Mouse (Mus musculus) granulocyte monocyte progenitor cell, adult 5-6 weeks (primary cell): ENCODE results near the gene Limd1. TPM values are rescaled to one million over a fixed set of nuclear protein-coding genes. Genes with fewer than 3 reads are reported as not detected.
A peak's percentile ranks its signal among the peaks of the same experiment; 100 is the strongest.

Experiments used
- ATAC-seq: replicated peaks from 2 replicates; pipeline ENCODE4 v1.8.0; 2016; ENCODE audit warnings: mild to moderate bottlenecking, moderate TSS enrichment, inconsistent platforms; ENCODE audit not compliant: poor library complexity, severe bottlenecking
- total RNA-seq, 2 experiments: library from RNA; stranded (forward) in 1 of 2; stranded (reverse) in 1 of 2; fragments of 200-712, 200-1000 nt in 1 of 2; fragments of >200 nt in 1 of 2; fragmentation: Nextera tagmentation in 1 of 2; gene quantifications; 2 replicates each; pipeline ENCODE4 v1.2.3; 2014 to 2017

The Limd1 gene
- total RNA-seq, 2 experiments from 2014 or later = 26.2 to 26.3 TPM

DNA sequence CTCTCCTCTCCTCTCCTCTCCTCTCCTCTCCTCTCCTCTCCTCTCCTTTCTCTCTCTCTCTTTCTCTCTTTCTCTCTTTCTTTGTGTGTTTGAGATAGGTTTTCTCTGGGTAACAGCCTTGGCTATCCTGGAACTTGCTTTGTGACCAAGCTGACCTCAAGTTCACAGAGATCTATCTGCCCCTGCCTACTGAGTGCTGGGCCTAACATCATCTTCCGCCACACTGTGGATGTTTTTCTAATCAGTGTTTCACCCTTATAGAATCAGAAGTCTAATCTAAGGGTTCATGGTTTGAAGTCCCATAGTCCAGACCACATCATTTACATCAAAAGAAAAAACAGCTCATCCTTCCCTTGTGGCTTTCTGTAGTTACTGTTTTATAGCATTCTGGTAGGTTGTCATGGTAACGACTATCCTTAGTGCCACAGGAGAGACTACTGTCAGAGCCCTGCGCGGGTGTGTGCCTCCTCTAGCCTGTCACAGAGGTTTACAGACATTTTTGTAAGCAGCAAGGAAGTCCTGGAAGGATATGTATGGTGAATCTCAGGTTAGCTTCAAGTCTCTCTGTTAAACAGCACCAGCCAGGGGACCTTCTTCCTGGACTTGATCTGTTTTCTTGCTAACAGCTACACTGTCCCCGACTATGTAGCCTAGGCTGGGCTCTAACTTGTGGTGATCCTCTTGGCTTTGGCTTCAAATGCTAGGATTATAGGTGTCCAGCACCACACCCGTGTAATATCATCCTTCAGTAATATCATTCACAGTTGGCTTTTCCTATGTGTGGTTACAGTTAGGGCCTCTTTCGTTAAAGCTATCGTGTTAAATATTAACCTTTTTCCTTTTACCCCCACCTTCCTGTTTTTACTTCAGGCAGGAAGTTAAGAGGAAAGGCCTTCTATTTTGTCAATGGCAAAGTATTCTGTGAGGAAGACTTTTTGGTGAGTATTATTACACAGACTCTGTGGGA is 31.4 kb downstream of the Limd1 start:
- peak; percentile 58 for ATAC-seq

DNA sequence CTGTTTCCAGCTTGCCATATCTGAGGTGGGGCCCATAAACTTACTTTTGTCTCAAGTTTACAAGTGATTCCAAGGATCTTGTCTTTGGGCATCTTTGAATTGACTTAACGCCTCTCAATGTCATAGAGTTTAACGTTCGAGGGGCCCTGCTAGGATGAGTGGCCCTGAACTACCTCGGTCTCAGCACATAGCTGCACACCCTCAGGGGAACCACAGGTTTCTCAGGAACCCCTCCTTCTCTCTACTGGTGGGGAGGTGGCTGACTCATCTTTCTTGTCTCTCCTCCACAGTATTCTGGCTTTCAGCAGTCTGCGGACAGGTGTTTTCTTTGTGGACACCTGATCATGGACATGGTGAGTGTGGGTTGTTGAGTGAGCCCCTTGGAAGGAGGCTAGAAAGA is 32.4 kb downstream of the Limd1 start:
- no peak for ATAC-seq

DNA sequence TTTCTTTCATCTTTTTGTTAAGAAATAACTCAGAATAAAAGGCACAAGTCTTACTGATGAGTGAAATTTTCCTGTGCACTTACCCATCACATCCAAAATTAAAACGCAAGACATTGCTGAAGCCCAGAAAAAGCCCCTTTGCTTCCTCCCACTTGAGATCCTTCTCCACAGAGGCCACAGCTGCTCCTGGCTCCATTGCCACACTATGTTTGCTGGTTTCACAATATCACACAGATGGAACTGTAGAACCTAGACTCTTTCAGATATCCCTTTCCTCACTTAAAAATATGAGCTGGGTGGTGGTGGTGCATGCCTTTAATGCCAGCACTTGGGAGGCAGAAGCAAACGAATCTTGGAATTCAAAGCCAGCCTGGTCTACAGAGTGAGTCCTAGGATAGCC is 34.0 kb downstream of the Limd1 start:
- no peak for ATAC-seq

DNA sequence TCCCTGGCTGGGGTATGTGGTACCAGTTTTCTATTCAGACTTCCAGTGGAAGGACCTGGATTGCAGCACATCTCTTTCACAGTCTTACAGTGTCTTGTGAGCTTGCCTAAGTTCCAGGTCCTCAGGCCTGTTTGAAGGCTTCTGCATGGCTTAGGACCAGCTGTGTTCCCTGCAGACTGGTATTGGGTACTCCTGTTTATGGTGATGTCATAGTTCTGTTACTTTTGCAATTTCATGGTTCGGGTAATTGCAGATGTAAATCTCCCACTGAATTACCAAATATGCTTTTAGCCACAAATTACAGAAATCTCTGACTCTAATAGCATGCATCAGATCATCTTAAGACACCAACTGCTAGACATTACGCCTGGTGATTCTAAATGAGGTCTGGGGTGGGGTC is 36.6 kb downstream of the Limd1 start:
- ATAC-seq = peak; percentile 66

DNA sequence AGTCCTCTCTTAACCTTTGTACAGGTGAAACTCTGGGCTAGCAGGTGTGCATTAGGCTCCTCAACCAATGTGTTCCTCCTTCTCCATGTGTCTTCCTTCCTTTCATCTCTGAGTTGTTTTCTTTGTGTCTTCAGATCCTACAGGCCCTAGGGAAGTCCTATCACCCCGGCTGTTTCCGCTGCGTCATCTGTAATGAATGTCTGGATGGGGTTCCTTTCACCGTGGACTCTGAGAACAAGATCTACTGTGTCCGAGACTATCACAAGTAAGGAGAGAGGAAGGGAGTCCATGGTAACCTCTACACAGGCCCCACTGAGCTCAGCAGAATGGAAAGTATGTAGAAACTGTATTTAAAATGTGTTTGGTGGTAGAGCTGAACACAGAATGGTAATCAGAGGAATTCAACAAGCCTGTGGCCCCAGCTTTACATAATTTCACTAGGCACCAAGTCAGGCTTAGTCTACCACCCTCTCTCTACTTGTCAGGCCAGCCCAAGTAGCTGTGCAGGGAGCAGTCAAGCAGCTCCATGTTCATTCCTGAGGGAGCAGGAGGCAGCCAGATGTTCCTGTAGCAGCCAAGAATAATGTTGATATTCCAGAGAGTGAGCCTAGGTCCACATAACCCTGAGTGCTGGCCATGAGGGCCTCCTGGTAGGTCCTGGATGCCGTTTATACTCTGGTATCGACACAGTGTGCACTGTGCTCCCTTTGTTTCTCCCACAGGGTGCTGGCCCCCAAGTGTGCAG is 38.3 kb downstream of the Limd1 start:
- ATAC-seq = no peak

DNA sequence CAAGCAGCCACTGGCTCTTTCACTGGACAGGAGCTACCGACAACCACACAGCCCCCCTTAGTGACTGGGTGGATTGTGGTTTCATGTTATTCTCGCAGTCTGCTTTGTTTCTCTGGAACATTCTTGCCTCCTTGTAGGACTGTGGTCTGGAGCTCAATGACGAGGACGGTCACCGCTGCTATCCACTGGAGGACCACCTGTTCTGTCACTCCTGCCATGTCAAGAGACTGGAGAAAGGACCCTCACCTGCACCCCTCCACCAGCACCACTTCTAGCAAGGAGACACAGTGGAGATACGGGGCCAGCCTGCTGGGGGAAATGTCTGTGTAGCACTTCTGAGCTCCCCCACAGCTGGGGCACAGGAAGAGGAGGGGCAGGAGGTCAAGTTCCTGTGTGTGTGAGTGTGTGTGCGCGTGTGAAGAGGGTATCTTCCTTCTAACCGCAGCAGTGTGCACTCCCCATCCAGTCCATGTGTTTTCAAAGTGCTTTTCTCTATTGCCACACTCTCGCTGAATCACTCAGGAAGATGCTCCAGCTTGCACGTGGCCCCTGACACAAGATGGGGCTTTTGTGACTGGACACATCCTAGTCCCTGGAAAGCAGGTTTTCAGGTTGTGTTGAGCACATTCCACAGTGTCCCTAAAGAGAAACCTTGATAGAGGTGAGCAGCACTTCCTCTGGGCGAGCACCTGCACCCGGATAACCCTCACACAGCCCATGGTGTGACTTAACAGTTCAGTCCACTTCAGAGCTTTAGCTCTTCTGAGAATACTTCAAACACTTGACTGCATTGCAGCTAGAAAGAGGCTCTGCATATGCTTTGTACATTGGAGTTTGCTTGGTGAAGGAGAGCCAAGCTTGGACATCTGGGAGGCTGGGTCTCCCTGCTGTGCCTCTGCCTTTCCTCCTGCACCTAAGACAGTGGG is 40.7 kb downstream of the Limd1 start:
- peak; percentile 82 for ATAC-seq

DNA sequence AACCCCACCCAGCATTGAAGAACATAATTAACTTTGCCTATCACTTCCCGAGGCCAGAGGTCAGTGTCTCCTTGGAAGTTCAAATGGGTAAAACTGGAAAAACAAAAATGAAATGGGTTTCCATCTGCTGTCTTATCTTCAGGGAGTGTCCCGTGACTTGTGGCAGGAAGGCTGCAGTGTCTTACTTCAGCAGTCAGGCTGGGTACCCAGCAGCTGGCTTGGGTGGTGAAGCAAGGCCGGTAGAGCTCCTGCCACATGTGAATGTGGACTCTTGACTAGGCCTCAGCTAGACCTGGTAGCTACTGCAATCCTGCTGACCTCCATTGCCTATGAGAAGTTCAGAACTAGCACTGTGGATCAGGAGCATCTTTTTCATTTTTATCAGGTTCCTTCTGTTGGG is 42.2 kb downstream of the Limd1 start:
- no peak for ATAC-seq

DNA sequence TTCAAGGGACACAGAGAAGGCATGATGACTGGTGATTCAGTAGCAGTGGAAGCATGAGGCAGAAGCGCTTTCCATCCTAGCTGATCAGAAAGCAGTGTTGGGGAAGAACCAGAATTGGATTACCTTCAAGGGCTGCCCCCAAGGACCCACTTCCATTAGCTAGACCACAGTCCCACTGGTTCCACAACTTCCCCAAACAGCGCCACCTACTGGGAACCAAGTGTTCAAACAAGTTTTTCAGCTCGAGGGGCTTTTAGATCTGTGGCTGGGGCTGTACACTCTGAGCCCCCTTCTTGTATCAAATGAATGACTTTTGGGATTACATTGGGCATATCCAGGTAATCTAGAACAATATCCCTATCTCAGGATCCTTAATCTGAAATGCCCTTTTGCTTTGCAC is 45.2 kb downstream of the Limd1 start:
- peak; percentile 46 for ATAC-seq

DNA sequence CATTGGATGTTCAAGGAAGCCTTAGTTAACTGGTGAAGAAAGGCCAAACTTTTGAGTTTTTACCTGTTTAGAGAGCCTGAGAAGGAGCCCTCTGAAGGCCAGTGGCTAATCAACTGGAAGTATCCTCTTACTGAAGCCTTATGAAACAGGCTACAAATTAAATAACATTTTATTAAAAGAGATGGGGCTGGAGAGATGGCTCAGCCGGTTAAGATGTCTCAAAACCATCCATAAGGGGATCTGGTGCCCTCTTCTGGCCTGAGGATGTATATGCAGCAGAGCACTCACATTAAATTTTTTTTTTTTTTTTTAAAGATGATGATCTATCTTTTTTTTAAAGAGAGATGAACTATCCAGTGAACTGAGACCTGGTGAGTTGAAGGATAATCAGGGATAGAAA is 46.6 kb downstream of the Limd1 start:
- ATAC-seq = no peak

DNA sequence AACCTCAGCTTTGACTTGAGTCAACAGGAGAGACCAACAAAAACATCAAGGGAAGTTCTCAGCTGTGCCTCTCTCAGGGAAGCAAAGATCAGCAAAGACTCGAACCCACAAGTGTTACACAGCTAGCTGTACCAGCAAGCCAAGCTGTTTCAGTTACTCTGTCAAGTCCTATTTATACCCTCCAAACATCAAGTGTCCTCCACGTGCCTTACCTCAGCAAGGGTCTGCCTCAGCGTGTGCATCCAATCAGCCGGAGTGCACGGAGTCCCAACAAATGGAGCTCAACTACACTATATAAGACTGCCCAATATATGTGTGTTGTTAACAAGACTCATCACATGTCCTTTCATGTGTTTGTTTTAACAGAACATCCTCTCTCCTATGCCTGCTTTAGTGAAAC is 48.0 kb downstream of the Limd1 start:
- ATAC-seq = no peak

DNA sequence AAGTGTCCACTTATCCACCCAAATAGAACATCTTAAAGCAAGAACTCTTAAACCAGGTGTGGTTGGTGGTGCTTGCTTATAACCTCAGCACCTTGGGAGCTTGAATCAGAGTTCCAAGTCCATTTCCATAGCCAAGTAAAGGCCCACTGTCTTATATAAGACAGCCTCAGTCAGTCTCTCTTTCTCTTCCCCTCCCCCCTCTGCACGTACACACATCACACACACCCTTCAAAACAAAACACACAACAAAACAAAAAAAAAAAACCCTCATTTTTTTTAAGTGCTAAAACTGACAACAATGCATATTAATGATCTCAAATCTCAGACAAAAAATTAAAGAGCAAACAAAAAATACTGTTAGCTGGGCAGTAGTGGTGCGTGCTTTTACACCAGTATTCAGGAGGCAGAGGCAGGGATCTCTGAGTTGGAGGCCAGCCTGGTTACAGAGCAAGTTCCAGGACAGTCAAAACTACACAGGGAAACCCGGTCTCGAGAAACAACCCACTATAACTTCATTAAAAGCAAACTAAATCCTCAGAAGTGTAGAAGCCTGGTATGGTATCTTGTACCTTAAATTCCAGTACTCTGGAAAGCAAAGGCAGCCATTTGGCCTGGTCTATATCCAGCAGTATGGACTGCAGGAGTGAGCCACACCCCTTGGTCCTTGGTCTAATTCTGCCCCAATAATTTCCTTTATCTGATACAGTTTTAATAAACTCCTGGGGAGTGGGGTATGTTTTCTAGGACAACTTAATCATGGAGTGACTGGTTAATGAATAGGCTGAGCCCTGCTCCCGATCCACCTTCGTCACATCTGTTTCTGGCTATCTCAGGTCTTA is 49.8 kb downstream of the Limd1 start:
- ATAC-seq = no peak

DNA sequence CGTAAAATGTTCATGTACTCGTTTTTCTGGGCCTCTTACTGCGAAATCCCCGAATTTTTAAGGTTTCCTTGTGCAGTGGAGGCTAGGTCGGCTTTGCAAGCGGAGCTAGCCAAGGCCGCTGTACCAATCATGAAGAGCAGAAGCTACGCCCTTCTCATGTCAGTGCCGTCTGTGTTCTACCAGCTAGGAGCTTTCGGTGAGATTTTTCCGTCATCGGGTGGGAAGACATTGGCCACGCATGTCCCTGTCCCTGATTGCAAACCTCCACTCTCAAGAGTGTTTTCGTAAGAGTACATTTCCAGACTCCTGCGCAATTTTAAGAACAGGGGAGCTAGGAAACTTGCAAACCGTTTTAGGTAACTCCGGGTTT is 50.4 kb downstream of the Limd1 start:
- ATAC-seq = peak; percentile 46

DNA sequence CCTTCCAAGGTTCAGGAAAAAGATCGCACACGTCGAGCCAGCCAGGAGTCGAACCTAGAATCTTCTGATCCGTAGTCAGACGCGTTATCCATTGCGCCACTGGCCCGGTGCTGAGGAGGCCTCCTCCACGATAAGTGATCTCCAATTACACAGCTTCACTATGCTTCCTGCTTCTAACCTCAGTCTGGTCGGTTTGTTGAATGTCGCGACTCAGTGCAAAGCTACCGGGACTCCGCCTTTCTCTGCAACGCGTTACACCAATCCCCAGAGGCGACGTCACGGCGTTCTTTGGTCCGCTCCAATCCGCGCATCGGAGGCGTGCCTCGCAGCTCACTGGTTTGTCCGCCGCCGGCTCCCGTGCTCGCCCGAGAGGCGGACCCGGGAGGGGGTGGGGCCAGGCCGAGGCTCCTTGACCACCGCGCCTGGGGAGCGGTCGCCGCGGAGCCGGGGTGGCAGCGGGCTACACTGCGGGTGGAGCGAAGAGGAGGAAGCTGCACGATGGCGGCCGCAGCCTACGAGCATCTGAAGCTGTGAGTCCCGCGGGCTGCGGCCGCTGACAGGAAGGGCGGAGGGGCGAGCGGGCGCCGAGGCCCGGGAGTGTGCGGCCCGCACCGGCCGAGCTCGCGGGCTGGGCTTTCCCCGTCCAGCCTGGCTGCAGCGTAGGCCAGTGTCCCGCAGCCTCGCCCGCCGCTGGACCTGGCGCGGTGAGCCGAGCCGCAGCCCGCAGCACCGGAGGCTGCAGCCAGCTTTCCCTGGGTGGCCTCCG is 51.1 kb downstream of the Limd1 start, which contains the start of gene Sacm1l:
TSS of gene Sacm1l (plus strand) at position 368 of the 766 bp plus-strand sequence.
- ATAC-seq = peak; percentile 93

DNA sequence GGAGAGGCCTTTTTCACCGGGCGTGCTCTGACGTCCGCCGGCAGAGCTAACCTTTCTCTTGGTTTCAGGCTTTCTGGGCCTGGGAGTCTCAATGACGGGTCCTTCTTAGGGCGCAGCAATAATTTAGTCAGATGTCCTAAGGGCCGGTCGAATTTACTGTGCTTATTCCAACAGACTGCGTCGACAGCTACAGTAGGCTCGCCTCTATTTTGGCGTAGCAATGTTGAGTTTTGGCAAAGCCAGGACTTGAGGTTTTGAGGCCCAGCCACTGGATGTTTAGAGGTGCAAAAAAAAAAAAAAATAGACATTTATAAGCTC is 51.6 kb downstream of the Limd1 start:
- no peak for ATAC-seq

DNA sequence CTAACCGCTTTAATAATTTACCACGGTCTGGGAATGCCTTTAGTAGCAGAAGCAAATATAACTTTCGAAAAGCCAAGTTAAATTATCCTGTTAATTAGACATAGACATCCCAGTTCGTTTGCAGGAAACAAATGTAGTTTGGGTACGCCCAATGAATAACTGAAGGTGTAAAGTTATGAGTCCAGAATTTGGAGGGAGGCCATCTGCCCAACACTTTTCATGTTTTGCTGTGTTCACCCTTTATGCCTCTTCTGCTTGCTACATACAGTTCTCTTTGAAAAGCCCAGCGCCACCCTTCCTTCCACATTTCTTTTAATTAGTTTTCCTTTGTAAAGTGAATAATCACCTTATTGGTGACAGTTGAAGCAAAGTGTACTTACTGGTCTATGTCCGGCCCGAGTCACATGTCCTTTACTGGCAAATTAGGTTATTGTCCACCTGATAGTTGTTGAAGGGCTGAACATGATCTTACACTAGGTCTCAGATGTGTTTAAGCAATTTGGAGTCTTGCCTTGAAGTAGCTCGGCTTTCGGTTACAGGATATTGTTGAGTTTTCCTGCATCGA is 52.1 kb downstream of the Limd1 start:
- no peak for ATAC-seq

DNA sequence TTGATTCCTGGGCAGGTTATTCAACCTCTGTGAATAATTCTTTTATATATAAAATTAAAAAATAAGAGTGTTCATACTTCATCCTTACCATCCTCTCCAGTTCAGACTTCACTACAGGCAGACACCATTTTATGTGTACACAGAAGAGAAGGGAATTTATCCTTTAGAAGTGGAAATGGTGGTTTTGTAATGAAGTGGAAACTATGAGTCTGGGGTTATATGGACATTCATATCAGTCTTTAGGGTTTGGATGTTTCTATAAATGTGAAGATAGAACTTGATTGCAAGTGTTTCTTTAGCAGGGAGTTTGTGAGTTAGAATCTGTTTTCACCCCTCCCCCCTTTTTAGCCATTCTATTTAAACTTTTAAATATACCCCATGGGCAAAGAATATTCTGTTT is 52.7 kb downstream of the Limd1 start:
- no peak for ATAC-seq

DNA sequence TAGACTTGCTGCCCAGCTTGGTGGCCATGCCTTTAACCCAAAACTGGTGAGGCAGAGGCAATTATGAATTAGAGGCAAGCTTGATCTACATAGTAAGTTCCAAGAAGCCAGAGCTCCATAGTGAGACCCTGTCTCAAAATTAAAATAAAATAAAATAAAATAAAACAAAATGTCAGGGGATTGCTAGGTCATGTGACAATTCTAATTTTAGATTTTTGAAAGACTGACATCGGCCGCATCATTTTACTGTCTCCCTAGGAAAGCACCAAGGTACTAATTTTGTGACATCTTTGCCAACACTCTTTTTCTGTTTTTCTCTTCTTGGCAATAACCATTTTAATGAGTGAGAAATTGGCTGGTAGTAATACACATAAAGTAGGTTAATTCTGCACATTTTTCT is 58.1 kb downstream of the Limd1 start:
- ATAC-seq = no peak

DNA sequence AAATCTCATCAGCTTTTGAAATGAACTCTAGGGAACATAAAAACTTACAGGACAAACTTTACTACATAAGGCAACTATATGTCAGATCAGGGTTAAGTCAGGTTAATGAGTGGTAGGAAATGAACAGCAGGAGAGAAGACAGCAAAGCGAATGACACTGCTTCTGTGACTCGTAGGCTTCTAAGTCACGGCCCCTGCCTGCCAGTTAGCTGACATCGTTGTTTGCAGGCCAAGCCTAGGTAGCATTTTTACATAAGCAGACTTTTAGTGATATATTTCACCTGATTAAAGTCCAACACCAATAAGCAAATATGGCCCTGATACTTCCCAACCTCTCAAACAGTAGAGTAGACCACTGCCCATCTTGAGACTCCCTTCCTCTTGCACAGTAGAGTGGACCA is 59.7 kb downstream of the Limd1 start:
- ATAC-seq = no peak

DNA sequence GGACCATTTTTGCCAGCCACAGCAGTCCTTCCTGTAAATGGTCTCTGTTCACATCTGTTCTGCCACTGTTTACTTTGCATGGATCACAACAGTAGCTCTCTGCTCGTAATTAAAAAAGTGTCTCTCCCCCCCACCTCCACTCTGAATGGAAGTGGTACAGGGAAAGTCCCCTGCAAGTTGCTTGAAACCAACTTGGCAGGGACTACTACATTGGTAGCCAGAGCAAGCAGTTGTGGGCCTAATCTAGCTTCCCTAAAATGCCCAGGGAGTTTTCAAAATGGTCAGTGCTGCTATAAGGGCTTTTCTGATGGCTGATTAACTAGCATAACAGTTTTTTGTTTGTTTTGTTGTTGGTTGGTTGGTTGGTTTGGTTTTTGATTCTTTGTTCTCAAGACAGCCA is 60.6 kb downstream of the Limd1 start:
- ATAC-seq = no peak
